ENCODE assay signal across 20 mouse cellular contexts in the genomic region with DNA sequence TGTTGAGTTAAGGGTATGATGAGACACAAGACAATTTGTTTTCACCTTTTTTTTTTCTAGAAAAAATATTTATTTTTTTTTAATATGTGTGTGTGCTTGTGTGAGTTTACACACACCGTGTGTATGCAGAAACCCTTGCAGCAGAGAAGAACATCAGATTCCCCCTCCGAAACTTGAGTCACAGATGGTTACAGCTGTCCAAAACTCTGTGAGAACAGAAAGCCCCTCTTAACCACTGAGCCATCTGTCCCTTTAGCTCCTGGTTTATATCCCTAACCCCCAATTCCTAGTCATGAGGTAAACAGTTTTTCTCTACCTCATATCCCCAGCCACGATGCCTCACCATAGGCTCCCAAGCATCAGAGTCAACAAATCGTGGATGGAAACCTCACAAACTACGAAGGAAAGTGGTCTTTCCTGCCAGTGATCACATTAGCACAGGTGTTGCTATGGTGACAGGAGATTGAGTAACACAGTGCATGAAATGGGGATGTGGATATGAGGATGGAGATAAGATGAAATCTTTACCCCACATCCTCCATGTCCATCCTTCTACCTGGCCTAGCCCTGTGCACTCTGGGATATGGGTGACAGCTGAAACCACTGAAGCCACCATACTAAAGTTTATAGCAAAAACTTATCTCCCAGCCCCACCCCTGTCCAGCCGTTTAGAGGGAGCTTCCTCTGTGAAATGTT. TPM values are rescaled to one million over a fixed set of nuclear protein-coding genes. Genes with fewer than 3 reads are reported as not detected.
DNase-seq lines count a peak whose midpoint lies in the region; ATAC-seq and TF ChIP-seq lines count a peak whose summit lies in the region.
"Had no signal": no experiment of that assay in that cellular context is flagged by ENCODE, and none has a peak within 500 bp of the region (broad histone marks: within the 10 kb centered on the region; RNA-seq: fewer than 3 reads in every experiment).

No protein-coding gene starts in this region.

- no peak for ATAC-seq in kidney, postnatal 0 days (replicated peaks; ENCODE audit: low FRiP score, low read depth)
- ATAC-seq in kidney, embryonic 14.5 days (ENCODE audit: low FRiP score, low TSS enrichment): no peak
- ATAC-seq in granulocyte monocyte progenitor cell, adult 5-6 weeks (replicated peaks; ENCODE audit: poor library complexity, severe bottlenecking): peak; percentile 62
- no peak for ATAC-seq in erythroid progenitor cell, adult 5-6 weeks (replicated peaks; ENCODE audit: low FRiP score, poor library complexity, severe bottlenecking)

- no peak overlapping the region for H3K9ac ChIP-seq in kidney, postnatal 0 days (ENCODE audit: low read depth, low read length)
- H3K9ac ChIP-seq in kidney, embryonic 14.5 days (ENCODE audit: low read depth, low read length): no peak overlapping the region
- H3K9ac ChIP-seq: embryonic facial prominence, embryonic 12.5 days; heart, embryonic 13.5 days; limb, embryonic 12.5 days had no signal

- TF ChIP-seq CTCF in kidney, postnatal 0 days (IDR thresholded peaks at IDR 0.05; ENCODE audit: low read depth): no peak
- no peak for TF ChIP-seq CTCF in testis, adult 2 months (IDR thresholded peaks at IDR 0.05; ENCODE audit: control insufficient read depth, insufficient read depth, insufficient replicate concordance, low read depth, low read length)

- H3K9me3 ChIP-seq in kidney, postnatal 0 days (replicated peaks; ENCODE audit: low read length): no peaks in the 10 kb centered on the region
- H3K9me3 ChIP-seq in kidney, embryonic 14.5 days (ENCODE audit: control insufficient read depth, low read length): no peaks in the 10 kb centered on the region
- H3K9me3 ChIP-seq: embryonic facial prominence, embryonic 12.5 days; heart, embryonic 13.5 days; hindbrain, embryonic 10.5 days; limb, embryonic 12.5 days had no signal

- peak overlapping the region; percentile 82 for H3K27ac ChIP-seq in kidney, postnatal 0 days
- no peak overlapping the region; the same call in 1 of the 2 replicates for H3K27ac ChIP-seq in kidney, embryonic 14.5 days (ENCODE audit: low read depth, low read length)
- H3K27ac ChIP-seq in testis, adult 2 months (ENCODE audit: control insufficient read depth, insufficient read depth, low read depth, low read length): peak overlapping the region; percentile 49; the same call in 1 of the 2 replicates
- H3K27ac ChIP-seq: embryonic facial prominence, embryonic 12.5 days; heart, embryonic 13.5 days; hindbrain, embryonic 10.5 days; limb, embryonic 12.5 days had no signal

- H3K4me1 ChIP-seq in kidney, postnatal 0 days (replicated peaks; ENCODE audit: insufficient read depth, low read length): peaks cover 46% of the 10 kb centered on the region
- peaks cover 47% of the 10 kb centered on the region for H3K4me1 ChIP-seq in kidney, embryonic 14.5 days (ENCODE audit: control insufficient read depth, insufficient read depth, low read length)
- H3K4me1 ChIP-seq in testis, adult 2 months (ENCODE audit: control insufficient read depth, insufficient read depth, low read length): peaks cover 12% of the 10 kb centered on the region
- H3K4me1 ChIP-seq: embryonic facial prominence, embryonic 12.5 days; hindbrain, embryonic 10.5 days had no signal

- WGBS in kidney, postnatal 0 days: 69% methylated on average over 6 of the region's 6 CpGs
- WGBS in kidney, embryonic 14.5 days: 77% methylated on average over 6 of the region's 6 CpGs

- no peak for TF ChIP-seq POLR2A in testis, adult 2 months (IDR thresholded peaks at IDR 0.05; ENCODE audit: control insufficient read depth, low read depth, low read length)

- H3K27me3 ChIP-seq in kidney, postnatal 0 days (ENCODE audit: insufficient read depth, low read length): no peaks in the 10 kb centered on the region
- H3K27me3 ChIP-seq in kidney, embryonic 14.5 days (ENCODE audit: control insufficient read depth, insufficient read depth, low read length): no peaks in the 10 kb centered on the region
- no peaks in the 10 kb centered on the region for H3K27me3 ChIP-seq in testis, adult 2 months (ENCODE audit: control insufficient read depth, insufficient read depth, low read length)
- H3K27me3 ChIP-seq: embryonic facial prominence, embryonic 12.5 days; heart, embryonic 13.5 days had no signal

- H3K36me3 ChIP-seq in kidney, postnatal 0 days (ENCODE audit: insufficient read depth, low read length): no peaks in the 10 kb centered on the region
- no peaks in the 10 kb centered on the region for H3K36me3 ChIP-seq in kidney, embryonic 14.5 days (ENCODE audit: control insufficient read depth, insufficient read depth, low read length)
- H3K36me3 ChIP-seq in testis, adult 2 months (ENCODE audit: control insufficient read depth, insufficient read depth, low read length): no peaks in the 10 kb centered on the region
- H3K36me3 ChIP-seq: embryonic facial prominence, embryonic 12.5 days; heart, embryonic 13.5 days; hindbrain, embryonic 10.5 days; limb, embryonic 12.5 days had no signal

- H3K4me2 ChIP-seq in kidney, postnatal 0 days (ENCODE audit: low read length): no peak overlapping the region
- no peak overlapping the region for H3K4me2 ChIP-seq in kidney, embryonic 14.5 days (replicated peaks; ENCODE audit: low read depth, low read length)
- H3K4me2 ChIP-seq: embryonic facial prominence, embryonic 12.5 days; heart, embryonic 13.5 days; limb, embryonic 12.5 days; midbrain, embryonic 11.5 days had no signal

- H3K4me3 ChIP-seq in kidney, postnatal 0 days (replicated peaks; ENCODE audit: low read depth, low read length): no peak overlapping the region
- H3K4me3 ChIP-seq in kidney, embryonic 14.5 days (ENCODE audit: low read length): no peak overlapping the region
- H3K4me3 ChIP-seq in testis, adult 2 months (ENCODE audit: control insufficient read depth, low read depth, low read length): peak overlapping the region; percentile 60; the same call in 1 of the 2 replicates
- H3K4me3 ChIP-seq: embryonic facial prominence, embryonic 12.5 days; heart, embryonic 13.5 days; hindbrain, embryonic 10.5 days; limb, embryonic 12.5 days had no signal

- DNase-seq in kidney, postnatal 0 days (ENCODE audit: low spot score): no peak
- no peak for DNase-seq in testis, postnatal 10 days (ENCODE audit: low spot score)
- no peak for DNase-seq in thymus, postnatal 25 days
- DNase-seq: adrenal gland, adult 8-10 months; cerebellum, adult 11 months; cerebellum, postnatal 25 days; gastrocnemius, postnatal 14 days; kidney, adult 18-20 months; right cerebral cortex, adult 18-20 months; spleen, adult 18-20 months; thymus, postnatal 14 days had no signal

RNA-seq across cellular contexts. Expression of gene Igfbp7, which starts 21.8 kb away (rescaled TPM):
- 1,308 and 1,398 TPM in 2 replicates for polyA plus RNA-seq in kidney, postnatal 0 days (2015; fragmentation: Nextera tagmentation; extraction: Ambion mirVana)
- 250 and 252 TPM in 2 replicates for polyA plus RNA-seq in kidney, embryonic 14.5 days (2014; fragmentation: Nextera tagmentation; extraction: Ambion mirVana)
- polyA plus RNA-seq in testis, adult 2 months (2012; rRNA removed): 94.8 and 143 TPM in 2 replicates
- total RNA-seq in granulocyte monocyte progenitor cell, adult 5-6 weeks (2014; fragmentation: Nextera tagmentation): 4.6 TPM in 1 of 2 replicates, not detected in the other
- total RNA-seq in granulocyte monocyte progenitor cell, adult 5-6 weeks (2017): 1.4 TPM in 1 of 2 replicates, not detected in the other
- total RNA-seq in erythroid progenitor cell, adult 5-6 weeks (2015; ENCODE audit: low replicate concordance): 3.8 and 7.6 TPM in 2 replicates
- 0.90 TPM in 1 of 2 replicates, not detected in the other for total RNA-seq in erythroid progenitor cell, adult 5-6 weeks (2017; ENCODE audit: low replicate concordance)
